ENCODE assay signal across 24 mouse cellular contexts in the genomic region with DNA sequence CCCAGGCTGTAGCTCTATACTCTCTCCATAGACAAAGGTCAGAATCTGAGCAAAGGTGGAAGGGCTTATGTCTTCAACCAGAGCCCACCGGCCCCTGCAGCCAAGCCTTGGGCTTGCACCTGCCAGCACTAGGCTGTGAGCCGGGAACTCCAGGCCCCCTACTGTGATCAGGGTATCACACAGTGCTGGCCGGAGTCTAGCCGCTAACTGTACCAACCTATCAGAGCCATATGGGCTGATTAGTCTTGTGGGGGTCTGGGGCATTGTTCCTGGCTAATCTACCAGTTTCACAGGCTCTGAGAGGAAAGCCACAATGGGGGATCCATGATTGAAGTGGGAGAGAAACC. TPM values are rescaled to one million over a fixed set of nuclear protein-coding genes. Genes with fewer than 3 reads are reported as not detected.
DNase-seq lines count a peak whose midpoint lies in the region; ATAC-seq and TF ChIP-seq lines count a peak whose summit lies in the region.
"Had no signal": no experiment of that assay in that cellular context is flagged by ENCODE, and none has a peak within 500 bp of the region (broad histone marks: within the 10 kb centered on the region; RNA-seq: fewer than 3 reads in every experiment).

No protein-coding gene starts in this region.

- no peak for ATAC-seq in forebrain, embryonic 14.5 days
- ATAC-seq in forebrain, embryonic 15.5 days (replicated peaks), result no peak
- no peak for ATAC-seq in midbrain, embryonic 13.5 days
- ATAC-seq in midbrain, embryonic 11.5 days (ENCODE audit: low FRiP score), result no peak
- ATAC-seq in megakaryocyte progenitor cell, adult 5-6 weeks (replicated peaks; ENCODE audit: poor library complexity), result no peak
- ATAC-seq: intestine, embryonic 15.5 days had no signal

- peak overlapping the region; percentile 29; the same call in 1 of the 2 replicates for H3K9ac ChIP-seq in forebrain, embryonic 14.5 days (ENCODE audit: low read length)
- H3K9ac ChIP-seq in forebrain, embryonic 15.5 days (replicated peaks), result no peak overlapping the region
- 0 out of 2 replicates have a peak overlapping the region, but pooled peaks have one; percentile 37 for H3K9ac ChIP-seq in midbrain, embryonic 13.5 days (replicated peaks)
- no peak overlapping the region for H3K9ac ChIP-seq in midbrain, embryonic 11.5 days (ENCODE audit: low read length)
- H3K9ac ChIP-seq in ES-Bruce4 (ENCODE audit: low read depth, poor library complexity, severe bottlenecking), result peak overlapping the region; percentile 16
- H3K9ac ChIP-seq: intestine, embryonic 15.5 days; lung, embryonic 14.5 days had no signal

- WGBS in forebrain, embryonic 14.5 days, result 14% methylated on average over 4 of the region's 4 CpGs
- WGBS in forebrain, embryonic 15.5 days, result 26% methylated on average over 4 of the region's 4 CpGs
- WGBS in midbrain, embryonic 13.5 days, result 22% methylated on average over 4 of the region's 4 CpGs
- 39% methylated on average over 4 of the region's 4 CpGs for WGBS in midbrain, embryonic 11.5 days

- peaks cover 7% of the 10 kb centered on the region for H3K4me1 ChIP-seq in forebrain, embryonic 14.5 days (ENCODE audit: control insufficient read depth, insufficient read depth, low read length)
- peaks cover 22% of the 10 kb centered on the region for H3K4me1 ChIP-seq in forebrain, embryonic 15.5 days
- peaks cover 32% of the 10 kb centered on the region for H3K4me1 ChIP-seq in midbrain, embryonic 13.5 days (replicated peaks)
- H3K4me1 ChIP-seq in midbrain, embryonic 11.5 days (ENCODE audit: control insufficient read depth, insufficient read depth, low read length), result peaks cover 17% of the 10 kb centered on the region
- H3K4me1 ChIP-seq in ES-Bruce4 (ENCODE audit: control insufficient read depth, insufficient read depth, low read length), result peaks cover 9% of the 10 kb centered on the region

- no peak for TF ChIP-seq POLR2A in ES-Bruce4 (IDR thresholded peaks at IDR 0.05; ENCODE audit: insufficient read depth, low read length)
- TF ChIP-seq POLR2A in brain, embryonic 14.5 days (IDR thresholded peaks at IDR 0.05; ENCODE audit: borderline replicate concordance, extremely low read depth, insufficient read depth, insufficient read length, poor library complexity, severe bottlenecking), result no peak

- TF ChIP-seq CTCF in ES-Bruce4 (IDR thresholded peaks at IDR 0.05; ENCODE audit: low read depth, low read length), result no peak
- no peak for TF ChIP-seq CTCF in brain, embryonic 14.5 days (IDR thresholded peaks at IDR 0.05; ENCODE audit: borderline replicate concordance, extremely low read depth, insufficient read depth, insufficient read length)

- no peak overlapping the region for H3K4me2 ChIP-seq in forebrain, embryonic 14.5 days (ENCODE audit: low read length)
- H3K4me2 ChIP-seq in forebrain, embryonic 15.5 days (replicated peaks), result no peak overlapping the region
- no peak overlapping the region for H3K4me2 ChIP-seq in midbrain, embryonic 13.5 days (replicated peaks)
- H3K4me2 ChIP-seq in midbrain, embryonic 11.5 days, result no peak overlapping the region
- H3K4me2 ChIP-seq: hindbrain, embryonic 12.5 days; liver, embryonic 11.5 days; lung, embryonic 14.5 days had no signal

- TF ChIP-seq EP300 in ES-Bruce4 (IDR thresholded peaks at IDR 0.05; ENCODE audit: insufficient read depth, low read depth, low read length), result no peak

- H3K9me3 ChIP-seq in forebrain, embryonic 14.5 days (replicated peaks; ENCODE audit: control insufficient read depth, low read length), result no peaks in the 10 kb centered on the region
- H3K9me3 ChIP-seq in forebrain, embryonic 15.5 days, result no peaks in the 10 kb centered on the region
- H3K9me3 ChIP-seq in midbrain, embryonic 13.5 days, result no peaks in the 10 kb centered on the region
- no peaks in the 10 kb centered on the region for H3K9me3 ChIP-seq in midbrain, embryonic 11.5 days (ENCODE audit: control insufficient read depth, low read length)
- H3K9me3 ChIP-seq in ES-Bruce4 (replicated peaks; ENCODE audit: control insufficient read depth, insufficient read depth, low read length, poor library complexity, severe bottlenecking), result no peaks in the 10 kb centered on the region
- H3K9me3 ChIP-seq: heart, embryonic 10.5 days; hindbrain, embryonic 12.5 days; intestine, embryonic 15.5 days had no signal

- no peaks in the 10 kb centered on the region for H3K27me3 ChIP-seq in forebrain, embryonic 14.5 days (replicated peaks; ENCODE audit: control insufficient read depth, insufficient read depth, low read length)
- no peaks in the 10 kb centered on the region for H3K27me3 ChIP-seq in forebrain, embryonic 15.5 days
- no peaks in the 10 kb centered on the region for H3K27me3 ChIP-seq in midbrain, embryonic 13.5 days
- no peaks in the 10 kb centered on the region for H3K27me3 ChIP-seq in midbrain, embryonic 11.5 days (ENCODE audit: control insufficient read depth, insufficient read depth, low read length)
- no peaks in the 10 kb centered on the region for H3K27me3 ChIP-seq in ES-Bruce4 (ENCODE audit: control insufficient read depth, insufficient read depth, low read length, poor library complexity, severe bottlenecking)
- H3K27me3 ChIP-seq: hindbrain, embryonic 12.5 days; intestine, embryonic 15.5 days had no signal

- H3K27ac ChIP-seq in forebrain, embryonic 14.5 days (ENCODE audit: low read depth, low read length), result no peak overlapping the region
- no peak overlapping the region for H3K27ac ChIP-seq in forebrain, embryonic 15.5 days (replicated peaks)
- H3K27ac ChIP-seq in midbrain, embryonic 13.5 days, result no peak overlapping the region
- no peak overlapping the region for H3K27ac ChIP-seq in midbrain, embryonic 11.5 days (ENCODE audit: low read depth, low read length)
- H3K27ac ChIP-seq in ES-Bruce4 (ENCODE audit: insufficient read depth, low read length), result no peak overlapping the region
- H3K27ac ChIP-seq: heart, embryonic 10.5 days; hindbrain, embryonic 12.5 days; intestine, embryonic 15.5 days had no signal

- H3K4me3 ChIP-seq in forebrain, embryonic 14.5 days (ENCODE audit: low read depth, low read length), result no peak overlapping the region
- no peak overlapping the region for H3K4me3 ChIP-seq in forebrain, embryonic 15.5 days
- no peak overlapping the region for H3K4me3 ChIP-seq in midbrain, embryonic 13.5 days (replicated peaks)
- H3K4me3 ChIP-seq in midbrain, embryonic 11.5 days (ENCODE audit: low read depth, low read length), result no peak overlapping the region
- no peak overlapping the region for H3K4me3 ChIP-seq in ES-Bruce4 (ENCODE audit: low read depth, low read length)
- H3K4me3 ChIP-seq: heart, embryonic 10.5 days; hindbrain, embryonic 12.5 days; intestine, embryonic 15.5 days had no signal

- DNase-seq in forebrain, embryonic 14.5 days (ENCODE audit: low spot score), result no peak
- DNase-seq in midbrain, embryonic 11.5 days (ENCODE audit: low spot score, missing footprints), result no peak
- peak; percentile 9 for DNase-seq in brain, embryonic 14.5 days (ENCODE audit: low read depth)
- no peak for DNase-seq in spleen, postnatal 10 days (ENCODE audit: low spot score in 2 of 2)
- DNase-seq: cerebellum, postnatal 14 days; embryo, embryonic 11 days; gastrocnemius, postnatal 36 days; heart, postnatal 10 days; kidney, adult 9 months; kidney, postnatal 25 days; lung, embryonic 14.5 days; lung, postnatal 36 days; thymus, postnatal 4 days had no signal

- peaks cover 5% of the 10 kb centered on the region for H3K36me3 ChIP-seq in forebrain, embryonic 14.5 days (ENCODE audit: control insufficient read depth, insufficient read depth, low read length)
- no peaks in the 10 kb centered on the region for H3K36me3 ChIP-seq in forebrain, embryonic 15.5 days
- H3K36me3 ChIP-seq in midbrain, embryonic 13.5 days, result peaks cover 3% of the 10 kb centered on the region
- H3K36me3 ChIP-seq in midbrain, embryonic 11.5 days (ENCODE audit: control insufficient read depth, insufficient read depth, low read length), result peaks cover 1% of the 10 kb centered on the region; the same call in 1 of the 2 replicates
- peaks cover under 1% of the 10 kb centered on the region; the same call in 1 of the 2 replicates for H3K36me3 ChIP-seq in ES-Bruce4 (ENCODE audit: control insufficient read depth, insufficient read depth, low read length, poor library complexity, severe bottlenecking)

RNA-seq across cellular contexts. Expression of gene Kmt2b, which starts 3.1 kb away (rescaled TPM):
- 8.7 and 9.6 TPM in 2 replicates for polyA plus RNA-seq in forebrain, embryonic 14.5 days (2014; fragmentation: Nextera tagmentation; extraction: Ambion mirVana)
- 10.4 and 12.0 TPM in 2 replicates for polyA plus RNA-seq in forebrain, embryonic 15.5 days (2015; fragmentation: Nextera tagmentation; extraction: Ambion mirVana)
- 12.9 and 13.3 TPM in 2 replicates for polyA plus RNA-seq in midbrain, embryonic 13.5 days (2015; fragmentation: Nextera tagmentation; extraction: Ambion mirVana)
- polyA plus RNA-seq in midbrain, embryonic 11.5 days (2014; fragmentation: Nextera tagmentation; extraction: Ambion mirVana), result 10.3 and 10.7 TPM in 2 replicates
- polyA plus RNA-seq in ES-Bruce4 (2011; ENCODE audit: insufficient read depth, insufficient read length, low read depth, missing spikeins), result 70.2 and 81.4 TPM in 2 replicates
- 69.7 and 72.2 TPM in 2 replicates for polyA plus RNA-seq in brain, embryonic 14.5 days (2012; rRNA removed)
- total RNA-seq in megakaryocyte progenitor cell, adult 5-6 weeks (2015), result 72.2 and 99.8 TPM in 2 replicates
- 11.7 and 14.5 TPM in 2 replicates for total RNA-seq in megakaryocyte progenitor cell, adult 5-6 weeks (2017)

RNA-seq across cellular contexts. Expression of gene Zbtb32, which starts 7.1 kb away (rescaled TPM):
- polyA plus RNA-seq in forebrain, embryonic 14.5 days (2014; fragmentation: Nextera tagmentation; extraction: Ambion mirVana), result 0.12 and 0.34 TPM in 2 replicates
- 0.33 and 0.50 TPM in 2 replicates for polyA plus RNA-seq in forebrain, embryonic 15.5 days (2015; fragmentation: Nextera tagmentation; extraction: Ambion mirVana)
- polyA plus RNA-seq in midbrain, embryonic 13.5 days (2015; fragmentation: Nextera tagmentation; extraction: Ambion mirVana), result 0.14 and 0.31 TPM in 2 replicates
- 0.21 and 0.25 TPM in 2 replicates for polyA plus RNA-seq in midbrain, embryonic 11.5 days (2014; fragmentation: Nextera tagmentation; extraction: Ambion mirVana)
- polyA plus RNA-seq in ES-Bruce4 (2011; ENCODE audit: insufficient read depth, insufficient read length, low read depth, missing spikeins), result 20.3 and 22.7 TPM in 2 replicates
- polyA plus RNA-seq in brain, embryonic 14.5 days (2012; rRNA removed), result 0.37 and 0.47 TPM in 2 replicates
- not detected in 2 replicates for total RNA-seq in megakaryocyte progenitor cell, adult 5-6 weeks (2015)
- total RNA-seq in megakaryocyte progenitor cell, adult 5-6 weeks (2017), result not detected in 2 replicates
- total RNA-seq: gastrocnemius, postnatal 36 days; heart, postnatal 10 days; layer of hippocampus, adult 8-10 months; left cerebral cortex, adult 18-20 months; left cerebral cortex, postnatal 36 days had no signal

RNA-seq across cellular contexts. Expression of gene Upk1a, which starts 21.1 kb away (rescaled TPM):
- polyA plus RNA-seq in forebrain, embryonic 14.5 days (2014; fragmentation: Nextera tagmentation; extraction: Ambion mirVana), result 0.20 and 0.25 TPM in 2 replicates
- polyA plus RNA-seq in forebrain, embryonic 15.5 days (2015; fragmentation: Nextera tagmentation; extraction: Ambion mirVana), result 0.11 and 0.47 TPM in 2 replicates
- 0.46 and 0.73 TPM in 2 replicates for polyA plus RNA-seq in midbrain, embryonic 13.5 days (2015; fragmentation: Nextera tagmentation; extraction: Ambion mirVana)
- polyA plus RNA-seq in midbrain, embryonic 11.5 days (2014; fragmentation: Nextera tagmentation; extraction: Ambion mirVana), result 0.67 and 1.0 TPM in 2 replicates
- polyA plus RNA-seq in ES-Bruce4 (2011; ENCODE audit: insufficient read depth, insufficient read length, low read depth, missing spikeins), result 2.5 and 2.8 TPM in 2 replicates
- 2.7 and 3.9 TPM in 2 replicates for polyA plus RNA-seq in brain, embryonic 14.5 days (2012; rRNA removed)
- 0.61 and 1.3 TPM in 2 replicates for total RNA-seq in megakaryocyte progenitor cell, adult 5-6 weeks (2015)
- total RNA-seq in megakaryocyte progenitor cell, adult 5-6 weeks (2017), result 0.14 TPM in 1 of 2 replicates, not detected in the other
- total RNA-seq: gastrocnemius, postnatal 36 days had no signal

RNA-seq across cellular contexts. Expression of gene Igflr1, which starts 26.4 kb away (rescaled TPM):
- 1.7 and 6.4 TPM in 2 replicates for polyA plus RNA-seq in forebrain, embryonic 14.5 days (2014; fragmentation: Nextera tagmentation; extraction: Ambion mirVana)
- polyA plus RNA-seq in forebrain, embryonic 15.5 days (2015; fragmentation: Nextera tagmentation; extraction: Ambion mirVana), result 6.3 and 6.6 TPM in 2 replicates
- 4.8 and 6.6 TPM in 2 replicates for polyA plus RNA-seq in midbrain, embryonic 13.5 days (2015; fragmentation: Nextera tagmentation; extraction: Ambion mirVana)
- polyA plus RNA-seq in midbrain, embryonic 11.5 days (2014; fragmentation: Nextera tagmentation; extraction: Ambion mirVana), result 4.0 and 4.1 TPM in 2 replicates
- polyA plus RNA-seq in ES-Bruce4 (2011; ENCODE audit: insufficient read depth, insufficient read length, low read depth, missing spikeins), result 0.72 TPM in 1 of 2 replicates, not detected in the other
- 6.5 and 8.7 TPM in 2 replicates for polyA plus RNA-seq in brain, embryonic 14.5 days (2012; rRNA removed)
- total RNA-seq in megakaryocyte progenitor cell, adult 5-6 weeks (2015), result 7.2 and 9.2 TPM in 2 replicates
- not detected in 2 replicates for total RNA-seq in megakaryocyte progenitor cell, adult 5-6 weeks (2017)

RNA-seq across cellular contexts. Expression of gene Psenen, which starts 28.2 kb away (rescaled TPM):
- polyA plus RNA-seq in forebrain, embryonic 14.5 days (2014; fragmentation: Nextera tagmentation; extraction: Ambion mirVana), result 121 and 143 TPM in 2 replicates
- polyA plus RNA-seq in forebrain, embryonic 15.5 days (2015; fragmentation: Nextera tagmentation; extraction: Ambion mirVana), result 131 and 138 TPM in 2 replicates
- polyA plus RNA-seq in midbrain, embryonic 13.5 days (2015; fragmentation: Nextera tagmentation; extraction: Ambion mirVana), result 131 and 133 TPM in 2 replicates
- 98.0 and 110 TPM in 2 replicates for polyA plus RNA-seq in midbrain, embryonic 11.5 days (2014; fragmentation: Nextera tagmentation; extraction: Ambion mirVana)
- polyA plus RNA-seq in ES-Bruce4 (2011; ENCODE audit: insufficient read depth, insufficient read length, low read depth, missing spikeins), result 99.8 and 107 TPM in 2 replicates
- polyA plus RNA-seq in brain, embryonic 14.5 days (2012; rRNA removed), result 102 and 154 TPM in 2 replicates
- total RNA-seq in megakaryocyte progenitor cell, adult 5-6 weeks (2015), result 181 and 202 TPM in 2 replicates
- total RNA-seq in megakaryocyte progenitor cell, adult 5-6 weeks (2017), result 150 and 154 TPM in 2 replicates

Comparison
In these comparisons a context has a peak if more than half of its experiments do, and no peak if none do; other contexts are left out.
1. H3K9ac ChIP-seq: peak in forebrain, embryonic 14.5 days (single experiment), midbrain, embryonic 13.5 days (single experiment) and ES-Bruce4 (single experiment); none in forebrain, embryonic 15.5 days (single experiment) and midbrain, embryonic 11.5 days (single experiment).
2. RNA of gene Zbtb32, which starts 7.1 kb away (polyA plus RNA-seq): 20.3 to 22.7 TPM in ES-Bruce4; 0.33 to 0.50 TPM in forebrain, embryonic 15.5 days, 0.37 to 0.47 TPM in brain, embryonic 14.5 days, 0.12 to 0.34 TPM in forebrain, embryonic 14.5 days, 0.14 to 0.31 TPM in midbrain, embryonic 13.5 days and 0.21 to 0.25 TPM in midbrain, embryonic 11.5 days; every median in the first group is over 10 times any median in the second.